Mouse (Mus musculus): ENCODE measurements around the gene Fam205c.
"Not testable (repeated sequence)": the region's sequence is repeated elsewhere in the genome, so short reads cannot be mapped to it uniquely, and the experiment has no call there.

The Fam205c gene

DNA sequence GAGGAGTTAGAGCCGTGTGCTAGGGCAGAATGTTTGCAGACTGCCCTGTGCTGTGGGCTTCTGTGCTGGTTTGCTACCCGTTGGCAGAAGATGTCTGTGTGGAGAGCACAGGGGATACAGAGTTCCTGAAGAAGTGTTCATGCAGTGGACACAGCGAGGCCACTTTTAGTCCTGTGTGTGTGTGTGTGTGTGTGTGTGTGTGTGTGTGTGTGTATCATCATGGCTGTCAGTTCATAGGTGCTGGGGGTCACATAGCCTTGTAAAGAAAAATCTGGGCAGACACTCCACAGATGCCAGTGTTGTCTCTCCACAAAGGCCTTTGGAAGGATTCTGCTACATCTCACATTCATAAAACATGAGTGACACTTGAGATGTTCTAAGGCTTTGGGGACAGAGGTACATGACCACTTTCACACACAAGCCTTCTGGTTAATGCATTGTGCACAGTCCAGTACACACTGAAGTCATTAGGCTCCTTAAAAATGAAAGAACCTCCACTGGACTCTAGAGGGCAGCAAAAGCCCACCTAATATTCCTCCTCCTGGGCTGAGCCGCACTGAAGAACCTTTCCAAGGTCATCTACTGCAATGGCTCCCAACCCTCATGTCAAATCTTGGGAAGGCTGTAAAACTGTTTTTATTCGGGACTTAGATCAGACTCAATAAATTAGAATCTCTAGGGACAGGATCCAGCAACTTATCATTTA lies 2.7 kb upstream of the Fam205c start:
- DNase-seq (ENCODE audit: low spot score): peak; percentile 49

DNA sequence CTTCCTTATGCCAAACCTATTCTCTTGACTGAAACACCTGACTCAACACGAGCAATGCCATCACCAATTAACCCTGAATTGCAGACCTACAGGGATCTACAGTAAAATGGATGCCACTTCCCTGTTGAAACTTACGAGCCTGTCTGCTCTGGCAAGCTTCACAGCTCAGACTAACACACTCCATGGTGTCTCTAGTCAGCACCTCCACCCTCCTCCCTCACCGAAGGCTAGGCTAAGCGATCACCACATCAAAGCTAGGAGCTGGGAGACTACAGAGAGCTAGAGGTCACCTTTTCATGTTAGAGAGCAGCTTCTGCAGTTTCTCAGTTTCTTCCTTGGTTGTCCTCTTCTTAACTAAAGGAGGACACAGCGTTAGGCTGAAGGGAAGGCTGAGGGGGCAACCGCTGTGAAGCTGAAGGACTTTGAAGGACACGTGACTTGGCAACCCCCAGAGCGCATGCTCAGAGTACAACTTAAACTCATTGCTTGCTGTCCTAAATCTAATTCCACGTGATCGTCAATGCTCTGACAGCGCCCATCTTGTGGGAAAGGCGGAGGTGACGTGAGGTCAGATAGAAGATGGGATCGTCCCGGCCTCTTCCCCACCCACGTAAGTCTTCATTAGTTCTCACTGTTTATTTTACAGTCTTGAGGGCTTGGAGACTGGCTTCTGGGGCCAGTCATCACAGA lies 1.1 kb downstream of the Fam205c start:
- no peak for DNase-seq (ENCODE audit: low spot score)

DNA sequence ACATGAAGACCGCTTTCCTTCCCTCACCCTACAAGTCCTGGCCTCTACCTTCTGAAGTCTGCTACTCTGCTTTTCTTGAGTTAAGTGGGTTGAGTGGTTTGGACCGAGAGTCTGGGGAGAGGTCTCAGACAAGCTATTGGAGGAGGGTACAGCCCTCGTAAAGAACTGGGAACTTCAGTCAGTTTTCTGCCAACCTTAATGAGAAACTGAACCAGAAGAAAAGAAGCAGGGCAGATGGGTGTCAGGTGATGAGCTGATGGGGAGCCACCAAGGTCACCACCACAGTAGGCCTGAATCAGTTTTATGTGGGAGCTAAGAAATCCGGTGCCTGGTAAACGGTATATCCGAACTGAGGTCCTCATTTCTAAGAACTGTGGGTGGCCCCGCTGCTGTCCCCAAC lies 1.9 kb downstream of the Fam205c start:
- no peak for DNase-seq (ENCODE audit: low spot score)

DNA sequence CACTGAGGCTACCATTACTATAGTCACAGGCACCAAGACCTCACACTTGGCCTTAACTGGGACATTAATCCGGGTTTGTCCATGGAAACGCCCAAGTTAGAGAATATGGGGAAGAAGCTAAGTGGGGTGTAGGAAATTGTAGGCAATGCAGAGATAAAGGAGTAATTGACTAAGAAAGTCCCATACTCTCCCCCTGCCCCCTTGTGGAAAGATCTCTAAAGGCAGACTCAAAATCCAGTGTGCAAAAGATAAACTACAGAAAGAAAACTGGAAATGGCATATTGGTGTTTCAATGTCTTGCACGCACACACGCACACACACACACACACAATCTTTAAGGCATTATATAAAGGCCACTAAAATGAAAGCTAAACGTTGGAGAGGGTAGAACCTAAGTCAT lies 3.3 kb downstream of the Fam205c start:
- no peak for DNase-seq (ENCODE audit: low spot score)

GRCm38 (mm10) chr4:42868193-42868592 lies 5.8 kb downstream of the Fam205c start:
- DNase-seq (ENCODE audit: low spot score): no peak

- DNase-seq (ENCODE audit: low spot score): no peak
These were observed 6.6 kb downstream of the Fam205c start for GRCm38 (mm10) chr4:42867390-42867789.

GRCm38 (mm10) chr4:42863487-42863886 lies 10.5 kb downstream of the Fam205c start:
- DNase-seq (ENCODE audit: low spot score): not testable (repeated sequence)

DNA sequence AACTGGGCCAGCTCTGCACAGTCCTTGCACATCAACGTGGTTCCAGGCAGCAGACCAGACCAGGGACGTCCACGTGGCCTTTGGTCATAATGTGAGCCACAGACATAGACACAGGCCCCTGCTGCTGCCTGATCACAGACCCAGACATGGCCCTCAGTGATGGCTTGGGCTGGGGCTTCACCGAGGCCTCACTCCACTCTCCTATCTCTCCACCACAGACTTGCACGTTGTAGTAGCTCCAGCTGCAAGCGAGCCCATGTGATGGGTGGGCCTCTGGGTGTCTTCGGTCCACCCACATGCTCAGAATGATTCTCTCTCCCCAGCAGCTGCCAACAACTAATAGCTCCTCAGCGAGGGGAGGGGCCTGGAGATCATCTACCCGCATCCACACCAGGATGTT lies 13.6 kb downstream of the Fam205c start:
- DNase-seq (ENCODE audit: low spot score): peak; percentile 62

- DNase-seq (ENCODE audit: low spot score): not testable (repeated sequence)
These were observed 17.4 kb downstream of the Fam205c start, which contains the start of gene Gm12394 for GRCm38 (mm10) chr4:42856671-42857070. TSS of gene Gm12394 (minus strand) at chr4:42856771.

DNA sequence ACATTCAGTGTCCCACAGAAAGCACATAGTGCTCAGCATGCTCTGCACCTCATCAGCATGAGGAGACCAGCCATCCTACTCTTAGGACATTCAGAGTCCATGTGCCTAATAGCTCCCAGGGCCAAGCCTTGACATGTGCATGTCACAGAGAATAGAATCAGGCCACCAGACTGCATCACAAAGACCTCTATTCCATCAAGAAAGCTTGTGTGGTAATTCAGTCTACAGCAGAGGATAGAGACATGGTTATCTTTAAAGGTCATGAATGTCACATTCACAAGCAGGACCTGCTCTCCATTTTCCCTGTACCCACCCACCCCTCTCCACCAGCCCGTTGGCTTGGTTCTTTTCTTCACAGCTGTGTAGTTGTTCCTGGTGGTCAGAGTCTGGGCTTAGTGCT lies 20.2 kb downstream of the Fam205c start, which contains the start of gene Fam205a1:
Gene Fam205a1, minus strand, starts transcription at position 101 of the 400 bp plus-strand sequence.
- not testable (repeated sequence) for DNase-seq (ENCODE audit: low spot score)

All from spleen, adult 12 weeks (tissue).